Mouse (Mus musculus) urinary bladder, postnatal 14 days (tissue): Measurements from ENCODE around the gene Nfatc2.
A peak's percentile ranks its signal among the peaks of the same experiment; 100 is the strongest.

Experiments
- DNase-seq: peaks from one replicate; pipeline ENCODE4 v3.0.0; 2021; ENCODE audit warnings: low spot score

Nfatc2 gene

DNA sequence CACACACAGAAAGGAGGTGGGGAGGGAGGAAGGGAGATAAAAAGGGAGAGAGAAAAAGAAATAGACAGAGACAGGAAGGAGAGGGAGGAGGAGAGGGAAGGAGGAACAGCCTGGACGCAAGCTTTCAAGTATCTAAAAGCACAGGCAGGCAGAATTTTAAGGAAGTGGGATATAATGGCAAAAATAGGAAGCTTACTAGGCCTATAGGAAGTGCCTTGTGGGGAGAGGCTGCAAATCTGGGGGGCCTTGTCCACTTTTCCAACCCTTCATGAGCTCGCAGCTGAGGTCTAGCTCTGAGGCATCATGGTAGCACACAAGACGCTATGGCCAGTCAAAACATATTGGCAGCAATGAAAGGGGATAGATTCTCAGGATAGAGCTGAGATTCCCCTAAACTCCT is 22.3 kb downstream of the Nfatc2 start:
- no peak for DNase-seq

DNA sequence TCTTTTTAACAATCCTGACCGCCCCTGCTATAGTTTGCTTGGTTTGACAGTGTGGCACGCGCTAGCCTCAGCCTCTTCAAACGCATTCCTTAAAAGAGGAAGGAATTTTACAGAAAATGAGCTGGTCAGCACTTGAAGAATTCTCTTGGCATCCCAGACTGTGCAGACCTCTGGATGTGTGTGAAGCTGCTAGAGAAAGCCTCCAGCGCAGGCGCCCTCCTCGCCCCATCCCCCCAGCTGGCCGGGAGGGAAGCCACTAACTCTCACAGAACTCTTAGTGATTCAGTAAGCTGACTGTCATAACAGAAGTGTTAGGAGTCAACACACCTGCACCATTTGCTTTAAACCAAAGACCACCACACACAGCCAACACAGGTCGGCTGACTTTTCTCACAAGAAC is 23.3 kb downstream of the Nfatc2 start:
- peak; percentile 46 for DNase-seq

DNA sequence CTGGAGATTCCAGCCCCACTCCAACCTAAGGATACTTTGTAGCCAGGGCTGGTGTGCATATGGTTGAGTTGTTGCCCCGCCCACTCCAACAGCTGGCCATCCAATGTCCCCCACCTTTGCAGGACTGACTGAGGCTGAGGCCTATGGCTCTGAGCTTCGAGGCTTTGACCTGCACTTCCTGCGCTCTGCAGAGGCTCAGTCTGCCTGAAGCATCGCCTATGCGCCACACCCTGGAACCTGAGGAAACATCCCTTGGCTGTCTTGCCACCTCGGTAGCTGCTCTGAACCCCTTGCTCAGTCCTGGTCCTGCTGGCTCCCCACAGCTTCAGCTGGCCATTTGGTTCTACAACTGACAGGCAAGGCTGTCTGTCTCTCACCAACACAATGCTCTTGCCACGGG is 24.1 kb downstream of the Nfatc2 start:
- no peak for DNase-seq

DNA sequence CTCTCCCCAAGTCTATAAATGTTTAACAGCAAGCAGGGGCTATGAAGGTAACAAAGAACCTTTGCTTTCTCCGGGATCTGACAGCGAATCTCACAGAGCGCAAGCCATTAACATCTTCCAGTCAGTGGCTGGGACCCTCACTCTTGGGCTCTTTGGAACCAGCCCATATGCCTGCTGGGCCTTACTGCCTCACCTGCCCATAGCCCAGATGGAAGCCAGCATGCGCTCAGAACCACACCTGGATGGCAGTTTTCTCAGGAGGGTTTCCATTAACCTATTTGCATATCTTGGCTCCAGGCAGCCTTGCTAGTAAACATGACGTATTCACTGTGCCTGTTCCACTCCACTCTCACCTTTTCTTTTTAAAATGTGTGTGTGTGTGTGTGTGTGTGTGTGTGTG is 25.6 kb downstream of the Nfatc2 start:
- no peak for DNase-seq

DNA sequence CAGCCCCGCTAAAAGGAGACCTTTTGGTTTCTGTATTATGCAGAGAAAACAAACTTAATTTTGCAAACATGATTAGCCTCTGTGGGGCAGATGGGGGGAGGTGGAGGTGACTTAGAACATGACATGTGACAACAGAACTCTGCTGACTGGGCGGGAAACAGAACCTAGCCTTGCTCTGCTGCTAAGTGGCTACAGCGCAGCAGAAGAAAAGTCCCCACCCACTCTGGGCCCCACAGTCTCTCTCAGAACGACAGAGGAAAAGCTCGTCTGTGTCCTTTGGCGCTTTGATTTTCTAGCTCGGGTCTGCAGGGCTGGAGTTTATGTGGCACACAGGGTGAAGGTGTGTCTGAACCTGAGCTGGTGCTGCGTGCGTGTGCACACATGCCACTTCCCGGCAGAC is 26.5 kb downstream of the Nfatc2 start:
- DNase-seq = no peak

DNA sequence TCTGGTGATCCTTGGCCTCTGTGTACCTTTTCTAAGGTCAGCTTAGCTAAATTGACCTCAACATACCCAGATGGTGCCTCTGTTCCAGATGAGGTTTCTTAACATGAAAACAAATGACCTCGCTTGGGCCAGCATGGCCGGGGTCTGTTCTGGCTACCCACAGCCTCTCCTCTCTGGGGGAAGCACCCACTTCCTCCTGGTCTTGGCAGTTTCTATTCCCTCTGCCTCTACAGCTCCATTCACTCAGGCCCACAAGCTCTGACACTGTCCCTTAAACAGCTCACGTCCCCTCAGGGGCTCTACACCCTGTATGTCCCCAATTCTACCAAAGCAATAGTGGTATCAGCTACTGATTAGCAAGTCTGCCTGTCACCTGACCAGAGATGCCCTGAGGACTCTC is 27.6 kb downstream of the Nfatc2 start:
- no peak for DNase-seq

DNA sequence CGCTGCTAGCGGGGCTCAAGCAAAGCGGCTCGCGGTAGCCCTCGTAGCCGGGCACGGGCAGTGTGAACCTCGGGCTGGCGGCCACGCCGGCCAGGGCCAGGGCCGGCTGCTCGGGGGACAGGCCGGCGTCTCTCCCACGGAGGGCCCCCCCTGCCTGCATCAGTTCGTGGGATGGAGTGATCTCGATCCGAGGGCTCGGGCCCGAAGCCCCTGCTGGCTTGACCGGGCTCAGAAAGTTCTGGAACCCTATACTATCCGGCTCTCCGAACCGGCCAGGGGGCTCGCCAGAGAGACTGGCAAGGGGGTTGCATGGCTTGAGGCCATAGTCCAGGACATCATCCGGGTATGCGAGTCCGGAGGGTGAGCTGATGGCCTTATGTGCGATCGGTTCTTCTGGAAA is 30.2 kb downstream of the Nfatc2 start:
- DNase-seq = no peak

DNA sequence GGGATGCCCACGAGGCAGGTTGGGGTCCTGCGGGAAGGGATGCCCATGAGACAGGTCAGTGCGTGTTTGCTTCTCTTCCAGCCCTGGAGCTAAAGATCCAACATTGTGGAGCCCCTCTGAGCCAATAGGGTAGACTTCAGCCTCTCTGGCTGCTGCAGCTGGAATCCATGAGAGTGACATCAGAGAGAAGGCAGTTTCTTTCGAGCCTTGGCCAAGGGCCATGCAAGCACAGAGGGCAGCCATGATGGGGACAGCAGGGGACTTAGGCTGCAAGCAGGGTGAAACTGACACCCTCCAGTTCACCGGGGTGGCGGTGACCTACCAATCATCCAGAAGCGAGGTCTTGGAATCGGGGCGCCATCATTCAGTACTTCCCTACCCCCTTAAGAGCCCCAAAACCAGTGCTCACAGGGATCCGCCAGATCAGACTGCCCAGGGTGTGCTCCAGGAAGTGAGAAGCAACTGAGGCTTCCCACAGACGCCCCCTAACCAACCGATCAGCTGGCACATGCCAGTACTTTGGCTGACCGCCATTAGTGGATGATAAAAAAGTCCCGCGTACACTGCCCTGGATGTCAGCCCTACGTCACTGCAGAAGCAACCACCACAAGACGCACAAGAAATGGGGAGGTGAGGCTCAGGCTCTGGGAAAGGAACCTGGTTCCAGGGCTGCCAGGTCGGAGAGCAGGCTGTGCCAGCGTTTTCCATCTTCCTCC is 35.8 kb downstream of the Nfatc2 start:
- DNase-seq = no peak

DNA sequence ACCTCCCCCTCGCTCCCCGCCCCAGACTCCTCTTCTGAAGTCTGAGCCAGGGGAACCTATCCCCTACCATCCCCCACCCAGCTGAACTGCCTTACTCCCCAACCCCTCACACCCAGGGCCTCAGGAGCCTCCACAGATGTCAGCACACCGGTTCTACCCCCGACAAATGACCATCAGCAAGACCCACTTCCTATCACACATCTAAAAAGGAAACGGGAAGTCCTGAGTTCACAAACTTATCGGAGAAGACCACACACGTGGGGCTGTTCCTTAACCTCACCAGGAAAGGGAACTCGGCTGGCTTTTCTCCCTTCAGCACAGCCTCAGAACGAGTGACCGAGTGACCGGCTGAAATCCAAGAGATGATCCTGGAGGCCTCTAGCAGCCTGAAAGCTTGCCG is 38.3 kb downstream of the Nfatc2 start:
- DNase-seq = no peak

DNA sequence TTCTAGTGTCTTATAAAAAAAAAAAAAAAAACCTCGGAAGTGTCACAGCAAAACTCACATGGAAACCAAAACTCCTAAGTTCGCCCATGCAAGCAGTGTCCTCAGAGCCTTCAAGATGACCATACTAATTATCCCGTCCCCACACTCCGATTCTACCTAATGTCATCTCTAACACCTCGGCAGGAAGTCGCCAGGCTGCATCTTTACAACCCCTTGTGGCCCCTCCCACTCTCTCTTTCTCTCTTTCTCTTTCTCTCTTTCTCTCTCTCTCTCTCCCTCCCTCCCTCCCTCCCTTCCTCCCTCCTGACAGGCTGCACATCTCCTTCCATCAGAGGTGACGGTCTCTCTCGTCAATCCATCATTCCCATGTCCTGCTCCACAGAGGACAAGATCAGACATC is 44.4 kb downstream of the Nfatc2 start:
- DNase-seq = no peak

DNA sequence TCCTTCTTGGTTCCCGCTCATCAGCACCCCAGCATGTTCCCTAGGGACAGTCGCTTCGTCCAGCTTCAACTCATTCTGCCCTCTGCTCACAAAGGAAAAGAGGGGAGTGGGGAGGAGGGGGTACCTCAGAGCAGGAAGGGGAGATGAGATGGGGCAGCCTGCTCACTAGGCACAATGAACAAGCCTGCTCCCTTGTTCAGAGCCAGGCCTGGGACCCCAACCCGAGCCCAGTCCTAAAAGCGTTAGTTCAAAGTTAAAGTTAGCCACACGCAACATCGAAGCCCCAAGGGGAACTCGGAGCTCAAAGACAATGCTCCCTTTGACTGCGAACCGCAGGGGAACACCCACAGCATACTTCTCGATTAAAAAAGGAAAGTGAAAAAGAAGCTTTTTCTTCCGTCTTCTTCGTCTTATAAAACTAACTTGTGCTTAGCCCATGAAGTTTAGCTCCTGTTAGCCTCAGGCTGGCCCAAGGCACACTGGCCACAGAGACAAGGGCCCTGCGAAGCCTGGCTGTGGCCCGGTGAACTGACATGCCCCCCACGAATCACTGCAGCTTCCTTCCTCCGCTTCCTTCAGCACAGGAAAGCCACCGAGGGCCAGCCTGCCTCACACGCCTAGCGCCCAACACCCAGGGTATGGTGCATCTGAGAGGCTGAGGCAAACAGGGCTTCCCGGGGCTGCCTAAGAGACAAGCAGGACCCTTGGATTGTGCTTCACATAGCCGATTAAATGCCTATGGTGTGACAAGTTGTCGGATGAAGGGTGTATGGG is 45.4 kb downstream of the Nfatc2 start:
- no peak for DNase-seq

DNA sequence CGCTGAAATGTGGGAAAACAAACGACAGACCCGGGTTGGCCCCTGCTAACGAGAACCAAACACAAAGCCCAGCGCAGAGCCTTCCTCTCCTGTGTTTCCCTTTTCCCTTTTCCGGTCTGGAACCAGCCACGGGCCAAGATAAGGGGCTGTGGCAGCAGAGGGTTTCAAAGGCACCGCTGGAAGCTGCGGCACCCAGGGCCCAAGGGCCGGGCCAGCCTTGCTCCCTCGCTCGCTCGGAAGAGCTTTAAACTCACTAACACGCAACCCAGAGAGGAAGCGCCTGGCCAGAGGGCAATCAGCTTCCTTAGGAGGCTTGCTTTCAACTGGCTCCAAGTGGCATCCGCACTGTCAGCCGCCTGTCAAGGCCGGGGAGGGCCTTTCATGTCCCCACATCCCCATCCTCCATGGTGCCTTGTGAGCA is 47.9 kb downstream of the Nfatc2 start:
- DNase-seq = no peak

DNA sequence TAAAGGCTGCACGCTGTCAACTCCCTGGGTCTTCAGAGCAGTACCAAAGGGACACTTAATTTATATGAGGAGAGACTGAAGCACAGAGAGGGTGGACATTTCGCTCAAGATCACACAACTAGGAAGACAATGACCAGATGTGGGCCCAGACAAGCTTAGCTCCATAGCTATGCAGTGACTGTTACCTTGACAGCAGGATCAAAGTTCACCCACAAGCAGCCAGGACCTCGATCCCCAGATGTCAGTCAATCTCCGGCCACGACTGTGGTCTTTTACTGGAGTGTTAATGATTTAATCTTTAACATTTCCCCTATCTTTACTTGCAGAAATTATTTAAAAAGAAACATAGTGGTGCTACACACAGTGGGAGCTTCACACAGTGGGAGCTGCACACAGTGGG is 49.1 kb downstream of the Nfatc2 start:
- DNase-seq = no peak

DNA sequence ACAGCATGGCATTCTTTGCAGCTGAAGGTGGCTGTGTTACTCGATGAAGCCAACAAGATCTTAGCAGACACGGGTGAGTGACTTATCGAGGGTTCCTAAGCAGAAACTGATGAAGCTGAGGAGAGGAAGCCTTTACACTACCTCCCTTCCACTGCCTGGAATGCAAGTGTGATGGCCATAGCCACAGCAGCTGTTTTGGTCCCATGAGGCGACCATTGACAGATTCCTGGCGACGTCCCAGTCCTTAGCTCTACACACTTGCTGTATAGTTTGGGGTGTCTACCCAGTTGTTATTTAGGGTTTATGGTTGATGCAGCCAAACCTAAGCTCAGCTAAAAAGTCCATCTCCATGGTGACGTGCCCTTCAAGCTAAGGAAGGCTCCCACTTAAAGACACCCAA is 50.2 kb downstream of the Nfatc2 start:
- no peak for DNase-seq

DNA sequence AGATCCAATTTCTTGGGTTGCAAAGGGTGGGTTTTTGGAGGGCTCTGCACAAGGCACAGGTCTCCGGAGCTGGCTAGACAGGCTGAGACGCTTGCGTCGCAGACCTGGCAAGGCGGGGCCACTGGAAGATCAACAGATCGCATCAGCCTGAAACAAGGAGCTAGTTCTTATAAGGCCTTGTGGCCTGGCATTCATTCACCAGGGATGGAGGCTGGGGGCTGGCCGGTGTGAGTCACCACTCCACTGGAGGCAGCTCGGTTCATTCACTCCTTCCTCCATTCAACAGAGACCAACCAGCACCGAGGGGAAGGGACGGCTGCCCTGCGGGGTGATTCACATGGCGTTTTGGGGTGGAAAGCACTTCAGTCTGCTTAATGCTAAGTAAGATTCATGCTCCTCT is 52.1 kb downstream of the Nfatc2 start:
- DNase-seq = peak; percentile 57

DNA sequence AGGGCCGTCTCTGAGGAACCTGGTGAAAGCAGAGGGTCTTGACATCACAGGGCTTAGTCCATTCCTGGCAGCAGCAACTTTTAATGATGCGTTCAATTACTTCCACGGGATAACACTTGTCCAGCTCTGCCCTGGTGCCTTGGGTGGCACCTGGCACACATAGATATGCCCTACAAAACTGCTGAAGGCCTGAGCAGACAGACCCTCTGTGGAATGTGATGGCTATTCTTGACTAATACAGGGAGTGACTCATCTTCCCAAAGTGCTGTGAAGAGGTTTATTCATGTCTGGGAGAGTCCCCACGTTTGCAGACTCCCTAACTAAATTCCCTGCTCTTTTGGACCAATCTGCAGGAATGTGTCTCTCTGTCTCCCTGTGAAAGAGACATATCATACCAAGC is 53.4 kb downstream of the Nfatc2 start:
- no peak for DNase-seq

DNA sequence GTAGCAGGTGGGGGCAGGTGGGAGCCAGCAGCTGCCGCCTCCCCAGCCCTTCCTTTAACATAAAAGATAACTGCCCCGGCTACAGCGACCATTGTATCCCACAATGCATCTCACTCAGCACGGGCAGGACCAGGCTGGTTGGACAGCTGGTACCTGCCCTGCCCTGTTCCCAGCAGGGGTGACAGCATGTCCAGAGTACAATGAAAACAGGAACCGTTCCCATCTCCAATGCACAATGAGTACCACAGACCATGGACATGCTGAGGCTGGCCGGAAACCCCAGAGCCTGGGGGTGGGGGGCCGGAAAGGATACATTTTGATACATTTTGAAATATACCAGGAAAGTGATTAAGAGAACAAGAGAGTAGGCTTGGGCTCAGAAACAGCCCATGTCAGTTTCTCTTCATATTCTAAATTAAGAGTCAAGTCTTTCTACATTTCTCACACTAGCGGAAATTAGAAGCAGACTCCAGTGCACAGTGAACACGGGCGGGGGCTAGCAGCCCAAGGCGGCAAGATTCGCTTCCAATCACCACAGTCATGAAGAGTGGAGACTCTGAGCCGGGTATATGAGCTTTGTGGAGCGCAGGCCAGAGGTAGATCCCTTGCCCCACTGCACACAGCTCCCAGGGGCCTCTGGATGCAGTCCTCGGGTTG is 55.4 kb downstream of the Nfatc2 start:
- DNase-seq = peak; percentile 44

DNA sequence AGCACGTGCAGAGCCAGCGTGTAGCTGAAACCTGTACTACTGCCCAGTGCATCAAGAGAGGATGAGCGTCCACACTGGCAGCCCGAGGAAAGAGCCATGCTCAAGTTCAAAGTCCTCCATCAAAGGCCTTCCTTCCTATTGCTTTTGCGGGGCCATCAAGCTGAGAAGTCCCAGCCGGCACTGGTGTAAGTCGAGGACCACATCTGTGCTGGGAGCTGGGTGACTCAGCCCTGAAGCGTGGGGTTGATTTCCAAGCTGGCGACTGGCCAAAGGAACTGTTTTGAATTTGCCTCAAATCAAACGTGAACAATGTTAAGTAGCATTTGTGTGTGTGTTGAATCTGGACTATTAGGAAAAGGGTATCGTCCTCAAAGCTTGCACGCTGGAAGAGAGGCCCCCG is 57.4 kb downstream of the Nfatc2 start:
- DNase-seq = peak; percentile 83

DNA sequence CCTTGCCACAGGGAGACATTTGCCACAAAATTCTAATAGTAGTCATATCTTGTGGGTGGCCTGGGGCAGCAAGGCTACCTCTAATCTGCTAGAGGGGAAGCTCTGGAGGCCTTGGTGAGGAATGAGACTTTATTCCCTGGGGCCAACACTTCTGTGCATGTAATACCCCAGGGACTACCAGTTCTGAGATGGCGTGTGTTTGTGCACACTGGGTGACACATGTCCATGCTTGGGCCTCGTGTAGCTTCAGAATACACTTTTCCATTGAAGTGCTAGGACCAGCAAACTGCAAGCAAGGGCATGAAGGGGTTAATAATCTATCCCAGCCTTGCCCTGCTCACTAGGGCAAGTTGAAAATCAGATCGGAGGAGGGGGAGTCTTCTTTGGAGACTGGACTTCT is 58.4 kb downstream of the Nfatc2 start:
- DNase-seq = no peak

DNA sequence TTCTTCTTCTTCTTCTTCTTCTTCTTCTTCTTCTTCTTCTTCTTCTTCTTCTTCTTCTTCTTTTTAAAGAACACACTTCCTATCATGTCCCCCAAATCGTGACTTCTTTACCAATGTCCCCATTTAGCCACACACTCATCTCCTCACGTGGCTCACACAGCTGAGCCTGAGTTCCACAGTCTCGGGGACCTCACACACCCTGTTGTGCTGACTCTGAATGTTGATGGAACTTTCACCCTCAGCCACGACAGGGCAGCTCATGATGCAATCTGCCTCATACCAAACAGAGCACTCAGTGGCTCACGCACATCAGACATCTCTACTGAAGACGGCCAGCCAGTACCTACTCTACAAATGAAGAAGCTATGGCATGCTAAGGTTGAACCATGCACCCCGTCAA is 60.2 kb downstream of the Nfatc2 start:
- DNase-seq = no peak

DNA sequence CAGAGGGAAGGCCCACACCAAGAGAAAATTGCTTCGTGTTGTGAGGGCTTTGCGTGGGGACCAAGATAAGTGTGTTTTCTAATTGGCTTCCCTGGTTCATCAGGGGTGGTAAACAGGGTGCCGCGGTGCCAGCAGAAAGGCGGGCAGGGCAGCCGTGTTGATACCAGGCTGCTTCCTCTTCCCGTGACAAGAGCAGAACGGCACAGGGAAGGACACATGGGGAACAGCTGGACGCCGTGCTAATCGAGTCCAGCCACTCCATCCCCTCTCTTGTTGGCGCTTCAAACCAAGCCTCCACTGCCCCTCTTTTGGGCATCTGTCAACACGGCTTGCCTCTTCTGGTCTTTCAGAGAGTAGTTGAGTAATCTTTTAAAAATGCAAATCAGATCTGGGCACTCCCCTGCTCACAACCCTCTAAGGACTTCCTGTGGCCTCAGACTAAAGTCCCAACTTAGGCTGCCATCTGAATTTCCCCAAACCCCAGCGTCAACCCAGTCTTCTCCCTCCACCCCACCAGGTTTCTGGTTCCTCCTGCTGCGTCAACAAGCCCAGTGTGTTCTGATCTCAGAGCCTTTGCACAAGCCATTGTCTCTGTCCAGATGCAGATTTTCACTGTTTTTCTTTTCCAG is 61.7 kb downstream of the Nfatc2 start:
- DNase-seq = no peak

DNA sequence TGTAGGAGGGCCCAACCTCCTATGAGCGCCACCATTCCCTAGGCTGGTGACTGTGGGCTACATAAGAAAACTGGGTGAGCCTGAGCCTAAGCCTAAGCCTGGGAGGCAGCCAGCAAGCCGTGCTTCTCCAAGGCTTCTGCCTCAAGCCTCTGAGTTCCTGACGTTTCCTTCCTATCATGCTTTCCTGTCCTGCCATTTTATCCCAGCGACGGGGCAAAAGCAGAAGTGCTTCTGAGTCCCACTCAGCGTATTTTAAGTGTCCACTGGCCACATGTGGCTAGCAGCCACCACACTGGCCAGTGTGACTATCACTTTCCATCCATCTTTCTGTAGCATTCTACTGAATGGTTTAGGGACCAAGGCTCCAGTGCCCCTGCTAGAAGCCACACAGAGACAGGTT is 62.4 kb downstream of the Nfatc2 start:
- no peak for DNase-seq
